Comparison of ENCODE assay signal across 17 mouse cellular contexts in the genomic region with DNA sequence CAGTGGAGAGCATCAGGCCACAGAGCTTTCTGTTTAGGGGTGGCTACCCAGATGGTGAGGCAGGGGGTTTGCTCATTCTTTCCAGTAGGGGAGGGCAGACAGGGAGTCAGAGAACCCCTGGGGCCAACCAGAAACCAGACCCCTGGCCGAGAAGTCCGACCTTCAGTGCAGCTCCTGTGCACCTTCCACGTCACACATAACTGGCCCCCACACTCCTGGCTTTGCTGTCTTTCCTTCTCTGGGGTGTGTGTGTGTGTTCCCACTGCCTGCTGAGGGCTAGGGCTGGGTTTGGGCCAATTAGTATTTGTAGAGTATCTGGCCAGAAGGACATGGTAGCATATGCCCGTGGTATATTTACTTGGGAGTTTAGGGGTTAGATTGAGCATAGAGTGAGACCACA. TPM values are rescaled to one million over a fixed set of nuclear protein-coding genes. Genes with fewer than 3 reads are reported as not detected.
DNase-seq lines count a peak whose midpoint lies in the region; ATAC-seq and TF ChIP-seq lines count a peak whose summit lies in the region.
"Had no signal": no experiment of that assay in that cellular context is flagged by ENCODE, and none has a peak within 500 bp of the region (broad histone marks: within the 10 kb centered on the region; RNA-seq: fewer than 3 reads in every experiment).

No protein-coding gene starts in this region.

- H3K27me3 ChIP-seq in spleen, adult 2 months (ENCODE audit: control insufficient read depth, insufficient read depth, low read length): no peaks in the 10 kb centered on the region
- no peaks in the 10 kb centered on the region for H3K27me3 ChIP-seq in liver, embryonic 13.5 days
- no peaks in the 10 kb centered on the region for H3K27me3 ChIP-seq in small intestine, adult 2 months (ENCODE audit: control insufficient read depth, insufficient read depth, low read length)
- H3K27me3 ChIP-seq: forebrain, embryonic 13.5 days; heart, embryonic 13.5 days; hindbrain, embryonic 15.5 days had no signal

- no peak overlapping the region for H3K9ac ChIP-seq in liver, embryonic 13.5 days
- H3K9ac ChIP-seq: forebrain, embryonic 13.5 days; forebrain, postnatal 0 days; heart, embryonic 13.5 days; hindbrain, embryonic 15.5 days had no signal

- TF ChIP-seq CTCF in spleen, adult 2 months (IDR thresholded peaks at IDR 0.05; ENCODE audit: extremely low read depth, insufficient read depth, insufficient read length, insufficient replicate concordance): no peak
- TF ChIP-seq CTCF in bone marrow, adult 2 months (IDR thresholded peaks at IDR 0.05; ENCODE audit: control insufficient read depth, insufficient read depth, low read length): no peak
- no peak for TF ChIP-seq CTCF in small intestine, adult 2 months (IDR thresholded peaks at IDR 0.05; ENCODE audit: extremely low read depth, insufficient read length, insufficient replicate concordance, low read depth, low read length)

- H3K4me2 ChIP-seq in liver, embryonic 13.5 days: no peak overlapping the region
- H3K4me2 ChIP-seq: forebrain, embryonic 13.5 days; heart, embryonic 13.5 days; hindbrain, embryonic 15.5 days had no signal

- no peak for ATAC-seq in liver, embryonic 13.5 days (ENCODE audit: low read depth)
- ATAC-seq: forebrain, embryonic 13.5 days; forebrain, postnatal 0 days had no signal

- 0 out of 2 replicates have a peak overlapping the region, but pooled peaks have one; percentile 48 for H3K27ac ChIP-seq in spleen, adult 2 months (ENCODE audit: insufficient read depth, low read length)
- H3K27ac ChIP-seq in bone marrow, adult 2 months (ENCODE audit: control insufficient read depth, insufficient read depth, low read depth, low read length, poor library complexity): 0 out of 2 replicates have a peak overlapping the region, but pooled peaks have one; percentile 8
- peak overlapping the region; percentile 13 for H3K27ac ChIP-seq in liver, embryonic 13.5 days
- 0 out of 2 replicates have a peak overlapping the region, but pooled peaks have one; percentile 41 for H3K27ac ChIP-seq in small intestine, adult 2 months (ENCODE audit: insufficient read depth, low read depth, low read length)
- H3K27ac ChIP-seq: embryonic facial prominence, embryonic 10.5 days; forebrain, embryonic 13.5 days; heart, adult 2 months; hindbrain, embryonic 15.5 days had no signal

- DNase-seq in spleen, adult 2 months (ENCODE audit: low read depth in 1 of 2, low spot score in 2 of 2): no peak
- no peak for DNase-seq in spleen, postnatal 14 days (ENCODE audit: low spot score in 2 of 2)
- DNase-seq in liver, embryonic 13.5 days: no peak
- DNase-seq in thymus, postnatal 14 days: no peak
- DNase-seq in thymus, adult 18-20 months: no peak
- DNase-seq: adrenal gland, postnatal 10 days; cerebellum, adult 2 months; forebrain, postnatal 0 days; gastrocnemius, postnatal 36 days; heart, adult 2 months; heart, postnatal 36 days had no signal

- H3K9me3 ChIP-seq in liver, embryonic 13.5 days (replicated peaks): no peaks in the 10 kb centered on the region
- H3K9me3 ChIP-seq: embryonic facial prominence, embryonic 10.5 days; forebrain, embryonic 13.5 days; heart, embryonic 13.5 days; hindbrain, embryonic 15.5 days had no signal

- 78% methylated on average over 4 of the region's 4 CpGs for WGBS in spleen, adult 2 months
- 61% methylated on average over 4 of the region's 4 CpGs for WGBS in bone marrow, adult 2 months
- 42% methylated on average over 4 of the region's 4 CpGs for WGBS in liver, embryonic 13.5 days (ENCODE audit: insufficient replicate concordance)
- WGBS in small intestine, adult 2 months: 72% methylated on average over 4 of the region's 4 CpGs

- no peaks in the 10 kb centered on the region for H3K36me3 ChIP-seq in spleen, adult 2 months (ENCODE audit: control insufficient read depth, insufficient read depth, low read length)
- H3K36me3 ChIP-seq in liver, embryonic 13.5 days: peaks cover 39% of the 10 kb centered on the region
- H3K36me3 ChIP-seq in small intestine, adult 2 months (ENCODE audit: control insufficient read depth, insufficient read depth, low read length): no peaks in the 10 kb centered on the region
- H3K36me3 ChIP-seq: hindbrain, embryonic 15.5 days had no signal

- no peak for TF ChIP-seq POLR2A in spleen, adult 2 months (IDR thresholded peaks at IDR 0.05; ENCODE audit: low read depth, low read length)
- TF ChIP-seq POLR2A in bone marrow, adult 2 months (IDR thresholded peaks at IDR 0.05; ENCODE audit: borderline replicate concordance, control insufficient read depth, low read depth, low read length): no peak
- TF ChIP-seq POLR2A in small intestine, adult 2 months (IDR thresholded peaks at IDR 0.05; ENCODE audit: low read depth, low read length): no peak

- H3K4me3 ChIP-seq in spleen, adult 2 months (ENCODE audit: extremely low read depth, insufficient read depth, insufficient read length): no peak overlapping the region
- no peak overlapping the region for H3K4me3 ChIP-seq in bone marrow, adult 2 months (replicated peaks; ENCODE audit: control insufficient read depth, low read depth, low read length)
- H3K4me3 ChIP-seq in liver, embryonic 13.5 days (replicated peaks): no peak overlapping the region
- H3K4me3 ChIP-seq in small intestine, adult 2 months (ENCODE audit: low read depth, low read length): no peak overlapping the region
- H3K4me3 ChIP-seq: embryonic facial prominence, embryonic 10.5 days; forebrain, embryonic 13.5 days; heart, adult 2 months; heart, embryonic 13.5 days; hindbrain, embryonic 15.5 days had no signal

- H3K4me1 ChIP-seq in spleen, adult 2 months (ENCODE audit: control insufficient read depth, insufficient read depth, insufficient read length): peaks cover 14% of the 10 kb centered on the region
- H3K4me1 ChIP-seq in bone marrow, adult 2 months (ENCODE audit: control insufficient read depth, insufficient read depth, low read length): peaks cover 13% of the 10 kb centered on the region; the same call in 1 of the 2 replicates
- peaks cover 64% of the 10 kb centered on the region for H3K4me1 ChIP-seq in liver, embryonic 13.5 days (replicated peaks)
- no peaks in the 10 kb centered on the region for H3K4me1 ChIP-seq in small intestine, adult 2 months (ENCODE audit: control insufficient read depth, insufficient read depth, insufficient read length, low read length)
- H3K4me1 ChIP-seq: forebrain, embryonic 13.5 days; hindbrain, embryonic 15.5 days had no signal

RNA-seq across cellular contexts. Expression of gene Furin, which starts 45.1 kb away (rescaled TPM):
- polyA plus RNA-seq in spleen, adult 2 months (2012; rRNA removed): 35.7 and 48.6 TPM in 2 replicates
- 22.2 and 31.0 TPM in 2 replicates for polyA plus RNA-seq in bone marrow, adult 2 months (2011; ENCODE audit: insufficient read depth, insufficient read length, low replicate concordance, missing spikeins)
- 3.8 and 4.1 TPM in 2 replicates for polyA plus RNA-seq in liver, embryonic 13.5 days (2015; fragmentation: Nextera tagmentation; extraction: Ambion mirVana)
- 75.2 and 117 TPM in 2 replicates for polyA plus RNA-seq in small intestine, adult 2 months (2012; rRNA removed)
